Comparison of ENCODE assay signal across 18 mouse cellular contexts in the genomic region with DNA sequence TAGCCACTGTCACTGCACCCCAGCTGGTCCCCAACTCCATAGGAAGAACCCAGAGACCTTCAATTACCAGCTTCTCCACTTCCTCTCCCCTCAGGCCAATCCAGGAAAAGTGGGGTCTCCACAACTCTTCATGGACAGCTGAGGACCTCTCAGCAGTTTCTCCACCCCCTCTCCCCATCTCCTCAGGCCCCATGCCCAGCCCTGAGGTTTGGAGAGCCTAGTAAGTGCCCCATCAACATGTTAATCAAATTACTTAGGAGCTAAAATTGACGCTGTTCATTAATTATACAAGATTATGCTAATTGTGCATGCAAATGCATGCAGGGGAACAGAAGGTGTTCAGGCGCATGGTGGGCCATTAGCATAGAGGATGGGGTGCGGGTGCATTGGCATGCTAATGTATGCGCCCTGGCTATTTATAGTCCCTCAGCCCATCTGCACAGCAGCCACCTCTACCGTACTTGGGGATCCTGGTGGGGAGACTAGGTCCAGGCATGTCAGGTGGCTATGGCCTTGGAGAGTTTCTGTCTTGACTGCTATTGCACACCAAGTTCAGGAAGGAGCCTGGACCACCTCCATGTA. TPM values are rescaled to one million over a fixed set of nuclear protein-coding genes. Genes with fewer than 3 reads are reported as not detected.
A peak's percentile ranks its signal among the peaks of the same experiment; 100 is the strongest.
DNase-seq lines count a peak whose midpoint lies in the region; ATAC-seq lines count a peak whose summit lies in the region.
"Had no signal": no experiment of that assay in that cellular context is flagged by ENCODE, and none has a peak within 500 bp of the region (broad histone marks: within the 10 kb centered on the region; RNA-seq: fewer than 3 reads in every experiment).

No protein-coding gene starts in this region.

- no peak overlapping the region for H3K4me3 ChIP-seq in hindbrain, embryonic 11.5 days (ENCODE audit: low read depth, low read length)
- no peak overlapping the region for H3K4me3 ChIP-seq in hindbrain, embryonic 10.5 days
- H3K4me3 ChIP-seq: heart, embryonic 13.5 days; kidney, embryonic 15.5 days; liver, embryonic 13.5 days had no signal

- H3K9ac ChIP-seq in hindbrain, embryonic 11.5 days (ENCODE audit: low read depth, low read length): no peak overlapping the region
- H3K9ac ChIP-seq: heart, embryonic 13.5 days; kidney, embryonic 15.5 days; liver, embryonic 13.5 days had no signal

- peak; percentile 10 for DNase-seq in hindbrain, embryonic 11.5 days (ENCODE audit: low spot score)
- no peak for DNase-seq in hindbrain, embryonic 10.5 days (ENCODE audit: low spot score)
- peak; percentile 36 to 50 for DNase-seq in right cerebral cortex, postnatal 10 days (ENCODE audit: low spot score in 2 of 2)
- no peak for DNase-seq in right cerebral cortex, postnatal 14 days
- peak; percentile 42 for DNase-seq in layer of hippocampus, adult 11-12 months (ENCODE audit: low spot score)
- DNase-seq in telencephalon, adult 2 months (ENCODE audit: low read depth, low spot score): peak; percentile 35
- no peak for DNase-seq in cerebellum, postnatal 10 days
- DNase-seq: cerebellum, adult 8-10 months; gastrocnemius, postnatal 25 days; liver, embryonic 13.5 days; lung, postnatal 14 days; retina, postnatal 1 day had no signal

- H3K9me3 ChIP-seq in hindbrain, embryonic 11.5 days (ENCODE audit: control insufficient read depth, low read length): no peaks in the 10 kb centered on the region
- no peaks in the 10 kb centered on the region for H3K9me3 ChIP-seq in hindbrain, embryonic 10.5 days
- H3K9me3 ChIP-seq: heart, embryonic 13.5 days; kidney, embryonic 15.5 days; liver, embryonic 13.5 days had no signal

- H3K4me2 ChIP-seq in hindbrain, embryonic 11.5 days (replicated peaks; ENCODE audit: low read depth, low read length): no peak overlapping the region
- H3K4me2 ChIP-seq: heart, embryonic 13.5 days; kidney, embryonic 15.5 days; liver, embryonic 13.5 days had no signal

- no peaks in the 10 kb centered on the region for H3K4me1 ChIP-seq in hindbrain, embryonic 11.5 days (replicated peaks; ENCODE audit: control insufficient read depth, insufficient read depth, low read length)
- H3K4me1 ChIP-seq in hindbrain, embryonic 10.5 days (replicated peaks): peaks cover 5% of the 10 kb centered on the region; the same call in 1 of the 2 replicates
- H3K4me1 ChIP-seq: heart, embryonic 13.5 days; kidney, embryonic 15.5 days; liver, embryonic 13.5 days had no signal

- H3K36me3 ChIP-seq in hindbrain, embryonic 11.5 days (ENCODE audit: control insufficient read depth, insufficient read depth, low read length): no peaks in the 10 kb centered on the region
- no peaks in the 10 kb centered on the region for H3K36me3 ChIP-seq in hindbrain, embryonic 10.5 days
- H3K36me3 ChIP-seq: heart, embryonic 13.5 days; kidney, embryonic 15.5 days; liver, embryonic 13.5 days had no signal

- no peak overlapping the region for H3K27ac ChIP-seq in hindbrain, embryonic 11.5 days (ENCODE audit: low read depth, low read length)
- no peak overlapping the region for H3K27ac ChIP-seq in hindbrain, embryonic 10.5 days
- H3K27ac ChIP-seq: heart, embryonic 13.5 days; kidney, embryonic 15.5 days; liver, embryonic 13.5 days had no signal

- WGBS in hindbrain, embryonic 11.5 days: 37% methylated on average over 5 of the region's 5 CpGs
- WGBS in hindbrain, embryonic 10.5 days: 40% methylated on average over 5 of the region's 5 CpGs

- no peaks in the 10 kb centered on the region for H3K27me3 ChIP-seq in hindbrain, embryonic 11.5 days (ENCODE audit: control insufficient read depth, insufficient read depth, low read length)
- 0 out of 2 replicates have a peak, but pooled peaks cover 3% of the 10 kb centered on the region for H3K27me3 ChIP-seq in hindbrain, embryonic 10.5 days (ENCODE audit: insufficient read depth, poor library complexity, severe bottlenecking)
- H3K27me3 ChIP-seq: kidney, embryonic 15.5 days had no signal

- ATAC-seq in hindbrain, embryonic 11.5 days (ENCODE audit: low FRiP score): peak; percentile 80
- no peak for ATAC-seq in megakaryocyte-erythroid progenitor cell, adult 5-6 weeks (replicated peaks; ENCODE audit: low FRiP score, low TSS enrichment, poor library complexity, severe bottlenecking)

RNA-seq across cellular contexts. Expression of gene Cpxm1, which starts 45.5 kb away (rescaled TPM):
- 31.8 and 32.1 TPM in 2 replicates for polyA plus RNA-seq in hindbrain, embryonic 11.5 days (2014; fragmentation: Nextera tagmentation; extraction: Ambion mirVana)
- polyA plus RNA-seq in hindbrain, embryonic 10.5 days (2016; fragmentation: Nextera tagmentation; extraction: Ambion mirVana): 49.3 and 56.7 TPM in 2 replicates
- total RNA-seq in megakaryocyte-erythroid progenitor cell, adult 5-6 weeks (2014; fragmentation: Nextera tagmentation): 0.30 and 3.3 TPM in 2 replicates
- 4.0 TPM in 1 of 2 replicates, not detected in the other for total RNA-seq in megakaryocyte-erythroid progenitor cell, adult 5-6 weeks (2017)

RNA-seq across cellular contexts. Expression of gene Gm28372, which starts 53.2 kb away (rescaled TPM):
- polyA plus RNA-seq in hindbrain, embryonic 11.5 days (2014; fragmentation: Nextera tagmentation; extraction: Ambion mirVana): not detected in 2 replicates
- not detected in 2 replicates for polyA plus RNA-seq in hindbrain, embryonic 10.5 days (2016; fragmentation: Nextera tagmentation; extraction: Ambion mirVana)
- total RNA-seq in megakaryocyte-erythroid progenitor cell, adult 5-6 weeks (2014; fragmentation: Nextera tagmentation): not detected in 2 replicates
- total RNA-seq in megakaryocyte-erythroid progenitor cell, adult 5-6 weeks (2017): not detected in 2 replicates
- total RNA-seq: gastrocnemius, postnatal 25 days; left cerebral cortex, postnatal 36 days; MEL had no signal
- polyA plus RNA-seq: C2C12; heart, embryonic 13.5 days; kidney, embryonic 15.5 days; liver, embryonic 13.5 days had no signal

RNA-seq across cellular contexts. Expression of gene 1700020A23Rik, which starts 53.2 kb away (rescaled TPM):
- not detected in 2 replicates for polyA plus RNA-seq in hindbrain, embryonic 11.5 days (2014; fragmentation: Nextera tagmentation; extraction: Ambion mirVana)
- polyA plus RNA-seq in hindbrain, embryonic 10.5 days (2016; fragmentation: Nextera tagmentation; extraction: Ambion mirVana): 0.25 TPM in 1 of 2 replicates, not detected in the other
- not detected in 2 replicates for total RNA-seq in megakaryocyte-erythroid progenitor cell, adult 5-6 weeks (2014; fragmentation: Nextera tagmentation)
- not detected in 2 replicates for total RNA-seq in megakaryocyte-erythroid progenitor cell, adult 5-6 weeks (2017)
- total RNA-seq: gastrocnemius, postnatal 25 days; left cerebral cortex, postnatal 36 days; MEL had no signal
- polyA plus RNA-seq: C2C12; heart, embryonic 13.5 days; kidney, embryonic 15.5 days; liver, embryonic 13.5 days had no signal

RNA-seq across cellular contexts. Expression of gene Tmem239, which starts 54.4 kb away (rescaled TPM):
- not detected in 2 replicates for polyA plus RNA-seq in hindbrain, embryonic 11.5 days (2014; fragmentation: Nextera tagmentation; extraction: Ambion mirVana)
- not detected in 2 replicates for polyA plus RNA-seq in hindbrain, embryonic 10.5 days (2016; fragmentation: Nextera tagmentation; extraction: Ambion mirVana)
- not detected in 2 replicates for total RNA-seq in megakaryocyte-erythroid progenitor cell, adult 5-6 weeks (2014; fragmentation: Nextera tagmentation)
- not detected in 2 replicates for total RNA-seq in megakaryocyte-erythroid progenitor cell, adult 5-6 weeks (2017)
- total RNA-seq: gastrocnemius, postnatal 25 days; left cerebral cortex, postnatal 36 days; MEL had no signal
- polyA plus RNA-seq: kidney, embryonic 15.5 days; liver, embryonic 13.5 days had no signal

RNA-seq across cellular contexts. Expression of gene Ebf4, which starts 56.9 kb away (rescaled TPM):
- polyA plus RNA-seq in hindbrain, embryonic 11.5 days (2014; fragmentation: Nextera tagmentation; extraction: Ambion mirVana): 1.1 and 1.2 TPM in 2 replicates
- 0.95 and 0.98 TPM in 2 replicates for polyA plus RNA-seq in hindbrain, embryonic 10.5 days (2016; fragmentation: Nextera tagmentation; extraction: Ambion mirVana)
- not detected in 2 replicates for total RNA-seq in megakaryocyte-erythroid progenitor cell, adult 5-6 weeks (2014; fragmentation: Nextera tagmentation)
- total RNA-seq in megakaryocyte-erythroid progenitor cell, adult 5-6 weeks (2017): not detected in 2 replicates

Comparison
In these comparisons a context has a peak if more than half of its experiments do, and no peak if none do; other contexts are left out.
1. DNase-seq: peak in hindbrain, embryonic 11.5 days (single experiment), right cerebral cortex, postnatal 10 days (2 of 2), layer of hippocampus, adult 11-12 months (single experiment) and telencephalon, adult 2 months (single experiment); none in hindbrain, embryonic 10.5 days (single experiment), right cerebral cortex, postnatal 14 days (single experiment) and cerebellum, postnatal 10 days (0 of 2).